Mouse (Mus musculus) lung, embryonic 15.5 days (tissue): ENCODE results near the gene Nptn. TPM values are rescaled to one million over a fixed set of nuclear protein-coding genes. Genes with fewer than 3 reads are reported as not detected.
"Not testable (repeated sequence)": the region's sequence is repeated elsewhere in the genome, so short reads cannot be mapped to it uniquely, and the experiment has no call there.

Experiments
- ATAC-seq: fragments of 200-750 bp; cut with Nextera tagmentation; 2 replicates; pipeline ENCODE4 v1.8.0; 2017; ENCODE audit warnings: moderate number of reproducible peaks, borderline replicate concordance; ENCODE audit not compliant: low FRiP score, low TSS enrichment; ENCODE audit errors: extremely low read depth
- H3K27ac ChIP-seq: fragments of 300-500 bp; sonication (generic); 2 replicates; pipeline ENCODE4 v1.5.1; 2015; ENCODE audit warnings: moderate library complexity, mild to moderate bottlenecking, inconsistent platforms
- H3K27me3 ChIP-seq: fragments of 300-500 bp; sonication (generic); 2 replicates; pipeline ENCODE4 v1.6.1; 2015; ENCODE audit warnings: inconsistent platforms
- H3K36me3 ChIP-seq: fragments of 300-500 bp; sonication (generic); 2 replicates; pipeline ENCODE4 v1.6.1; 2015; ENCODE audit warnings: inconsistent platforms
- H3K4me1 ChIP-seq: fragments of 300-500 bp; sonication (generic); 2 replicates; pipeline ENCODE4 v1.6.1; 2015; ENCODE audit warnings: inconsistent platforms
- H3K4me2 ChIP-seq: fragments of 300-500 bp; sonication (generic); 2 replicates; pipeline ENCODE4 v1.6.1; 2015; ENCODE audit warnings: inconsistent platforms, mild to moderate bottlenecking, moderate library complexity
- H3K4me3 ChIP-seq: fragments of 300-500 bp; sonication (generic); 2 replicates; pipeline ENCODE4 v1.5.1; 2015; ENCODE audit warnings: mild to moderate bottlenecking, inconsistent platforms
- H3K9ac ChIP-seq: fragments of 300-500 bp; sonication (generic); 2 replicates; pipeline ENCODE4 v1.6.1; 2015; ENCODE audit warnings: inconsistent platforms
- H3K9me3 ChIP-seq: fragments of 300-500 bp; sonication (generic); 2 replicates; pipeline ENCODE4 v1.6.1; 2016; ENCODE audit warnings: inconsistent platforms
- WGBS: fragments of 180-500 bp; shearing (Covaris S2); methylation state at CpG from one replicate; pipeline ENCODE4 v1.1.7; 2015; 5-methylcytosine and 5-hydroxymethylcytosine counted together
- polyA plus RNA-seq: library from polyadenylated mRNA; unstranded; fragments of >200 nt; fragmentation: Nextera tagmentation; extraction: Ambion mirVana; gene quantifications from 2 replicates; pipeline ENCODE4 v1.2.1, GENCODE M21; 2015

The Nptn gene
- polyA plus RNA-seq, 1 experiment from 2014 or later = 134 TPM

- H3K4me1 ChIP-seq = no peaks in the 10 kb centered on the region
- H3K9ac ChIP-seq = no peak overlapping the region
- ATAC-seq = no peak
- no peaks in the 10 kb centered on the region for H3K36me3 ChIP-seq
- H3K27me3 ChIP-seq = no peaks in the 10 kb centered on the region
- no peaks in the 10 kb centered on the region for H3K9me3 ChIP-seq
- no peak overlapping the region for H3K4me3 ChIP-seq
- no peak overlapping the region for H3K4me2 ChIP-seq
- WGBS = 89% methylated on average over 1 of the region's 1 CpGs
- H3K27ac ChIP-seq = no peak overlapping the region
These were observed 11.0 kb upstream of the Nptn start for GRCm38 (mm10) chr9:58571001-58571400.

- Histone ChIP-seq H3K4me1 (peaks cover 10% of the 10 kb centered on the region), H3K4me3 (no peak overlapping the region), H3K9me3 (no peaks in the 10 kb centered on the region), H3K27ac (no peak overlapping the region), H3K36me3 (no peaks in the 10 kb centered on the region), H3K4me2 (no peak overlapping the region), H3K27me3 (no peaks in the 10 kb centered on the region), H3K9ac (no peak overlapping the region)
- ATAC-seq = no peak
- 3% methylated on average over 3 of the region's 3 CpGs for WGBS
These were observed 3.4 kb upstream of the Nptn start for GRCm38 (mm10) chr9:58578669-58579068.

GRCm38 (mm10) chr9:58580453-58581195 is 1.4 kb upstream of the Nptn start:
- H3K9me3 ChIP-seq, ATAC-seq, H3K4me3 ChIP-seq, H3K9ac ChIP-seq, H3K36me3 ChIP-seq, H3K4me2 ChIP-seq, H3K27me3 ChIP-seq: not testable (repeated sequence)
- Histone ChIP-seq H3K4me1 (peaks cover 15% of the 10 kb centered on the region), H3K27ac (peak overlapping the region; percentile 89; the same call in 1 of the 2 replicates)
- 68% methylated on average over 10 of the region's 10 CpGs for WGBS

- Histone ChIP-seq H3K4me1 (peaks cover 15% of the 10 kb centered on the region), H3K9ac (peak overlapping the region; percentile 62), H3K4me3 (peak overlapping the region; percentile 44), H3K9me3 (no peaks in the 10 kb centered on the region), H3K27me3 (no peaks in the 10 kb centered on the region), H3K36me3 (no peaks in the 10 kb centered on the region), H3K4me2 (peak overlapping the region; percentile 74), H3K27ac (peak overlapping the region; percentile 89)
- 24% methylated on average over 8 of the region's 8 CpGs for WGBS
- no peak; the same call in 1 of the 2 replicates for ATAC-seq
These were observed 633 bp upstream of the Nptn start for GRCm38 (mm10) chr9:58581283-58581930.

- H3K27me3 ChIP-seq = no peaks in the 10 kb centered on the region
- ATAC-seq = no peak; the same call in 1 of the 2 replicates
- H3K9ac ChIP-seq = peak overlapping the region; percentile 84
- H3K36me3 ChIP-seq = no peaks in the 10 kb centered on the region
- WGBS = under 1% methylated on average over 42 of the region's 42 CpGs
- peak overlapping the region; percentile 64 for H3K4me2 ChIP-seq
- peaks cover 15% of the 10 kb centered on the region for H3K4me1 ChIP-seq
- no peaks in the 10 kb centered on the region for H3K9me3 ChIP-seq
- H3K4me3 ChIP-seq = peak overlapping the region; percentile 73
- H3K27ac ChIP-seq = peak overlapping the region; percentile 93
These were observed 684 bp downstream of the Nptn start for GRCm38 (mm10) chr9:58582581-58583266.

- Histone ChIP-seq H3K27me3 (no peaks in the 10 kb centered on the region), H3K9ac (peak overlapping the region; percentile 84), H3K4me1 (peaks cover 15% of the 10 kb centered on the region), H3K27ac (peak overlapping the region; percentile 93), H3K36me3 (no peaks in the 10 kb centered on the region), H3K9me3 (no peaks in the 10 kb centered on the region), H3K4me2 (peak overlapping the region; percentile 64), H3K4me3 (peak overlapping the region; percentile 73)
- no peak for ATAC-seq
- under 1% methylated on average over 8 of the region's 8 CpGs for WGBS
These were observed 1.2 kb downstream of the Nptn start for GRCm38 (mm10) chr9:58583267-58583641.

GRCm38 (mm10) chr9:58584323-58584722 is 2.3 kb downstream of the Nptn start:
- Histone ChIP-seq H3K4me3 (no peak overlapping the region), H3K36me3 (no peaks in the 10 kb centered on the region), H3K4me2 (peak overlapping the region; percentile 64; the same call in 1 of the 2 replicates), H3K9me3 (no peaks in the 10 kb centered on the region), H3K9ac (no peak overlapping the region), H3K27ac (no peak overlapping the region), H3K27me3 (no peaks in the 10 kb centered on the region), H3K4me1 (peaks cover 15% of the 10 kb centered on the region)
- ATAC-seq = no peak
- WGBS = 85% methylated on average over 1 of the region's 1 CpGs

- Histone ChIP-seq H3K27me3 (no peaks in the 10 kb centered on the region), H3K36me3 (no peaks in the 10 kb centered on the region), H3K4me2 (no peak overlapping the region), H3K4me1 (0 out of 2 replicates have a peak, but pooled peaks cover 5% of the 10 kb centered on the region), H3K27ac (no peak overlapping the region), H3K9ac (no peak overlapping the region), H3K9me3 (no peaks in the 10 kb centered on the region), H3K4me3 (no peak overlapping the region)
- WGBS = 89% methylated on average over 4 of the region's 4 CpGs
- ATAC-seq = no peak
These were observed 6.6 kb downstream of the Nptn start for GRCm38 (mm10) chr9:58588657-58589056.

GRCm38 (mm10) chr9:58595313-58595712 is 13.3 kb downstream of the Nptn start:
- H3K4me3 ChIP-seq = no peak overlapping the region
- 96% methylated on average over 1 of the region's 1 CpGs for WGBS
- no peaks in the 10 kb centered on the region for H3K36me3 ChIP-seq
- no peak overlapping the region for H3K4me2 ChIP-seq
- H3K9me3 ChIP-seq = no peaks in the 10 kb centered on the region
- no peak overlapping the region for H3K9ac ChIP-seq
- no peak overlapping the region for H3K27ac ChIP-seq
- no peak for ATAC-seq
- H3K27me3 ChIP-seq = no peaks in the 10 kb centered on the region
- H3K4me1 ChIP-seq = 0 out of 2 replicates have a peak, but pooled peaks cover 5% of the 10 kb centered on the region

- Histone ChIP-seq H3K4me1 (0 out of 2 replicates have a peak, but pooled peaks cover 7% of the 10 kb centered on the region), H3K9me3 (no peaks in the 10 kb centered on the region), H3K36me3 (no peaks in the 10 kb centered on the region), H3K27me3 (no peaks in the 10 kb centered on the region), H3K9ac (no peak overlapping the region), H3K4me3 (no peak overlapping the region), H3K4me2 (no peak overlapping the region), H3K27ac (no peak overlapping the region)
- WGBS = 75% methylated on average over 1 of the region's 1 CpGs
- no peak for ATAC-seq
These were observed 31.8 kb downstream of the Nptn start for GRCm38 (mm10) chr9:58613790-58614189.

GRCm38 (mm10) chr9:58615064-58615938 is 33.3 kb downstream of the Nptn start:
- no peak overlapping the region for H3K9ac ChIP-seq
- no peak overlapping the region for H3K4me3 ChIP-seq
- H3K36me3 ChIP-seq = no peaks in the 10 kb centered on the region
- peaks cover 11% of the 10 kb centered on the region for H3K4me1 ChIP-seq
- ATAC-seq = no peak
- no peak overlapping the region for H3K4me2 ChIP-seq
- WGBS = 66% methylated on average over 3 of the region's 3 CpGs
- no peak overlapping the region for H3K27ac ChIP-seq
- H3K27me3 ChIP-seq = no peaks in the 10 kb centered on the region
- H3K9me3 ChIP-seq = no peaks in the 10 kb centered on the region
